Mouse (Mus musculus): Measurements from ENCODE around the gene Klrb1c. TPM values are rescaled to one million over a fixed set of nuclear protein-coding genes. Genes with fewer than 3 reads are reported as not detected.

Klrb1c gene
- polyA plus RNA-seq, 1 experiment: 1.8 TPM

DNA sequence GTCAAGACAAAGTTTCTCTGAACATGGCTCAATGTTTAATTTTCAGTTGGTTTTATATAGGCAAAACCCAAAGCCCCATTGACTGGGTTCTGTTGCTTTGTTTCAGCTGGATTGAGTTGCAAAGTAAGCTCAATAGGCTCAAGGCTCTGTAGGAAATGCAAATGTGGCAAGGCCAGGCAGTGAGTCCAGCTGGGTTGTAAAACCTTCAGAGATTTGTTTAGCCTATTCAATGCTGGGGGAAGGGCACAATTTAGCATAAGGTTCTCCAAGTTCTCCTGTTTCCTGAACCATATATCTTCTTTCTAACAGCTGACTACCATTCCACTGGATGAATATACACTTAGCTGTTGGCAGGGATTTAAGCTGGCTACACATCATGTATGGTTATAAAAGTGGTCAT lies 54.1 kb downstream of the Klrb1c start:
- no peaks in the 10 kb centered on the region; the same call in 1 of the 2 replicates for H3K4me1 ChIP-seq (ENCODE audit: control insufficient read depth, insufficient read depth, low read length)
- TF ChIP-seq CTCF (IDR thresholded peaks at IDR 0.05; ENCODE audit: insufficient read depth, low read length): no peak
- no peak for TF ChIP-seq POLR2A (IDR thresholded peaks at IDR 0.05; ENCODE audit: borderline replicate concordance, extremely low read depth, low read depth, low read length)
- no peak overlapping the region for H3K4me3 ChIP-seq (replicated peaks; ENCODE audit: extremely low read depth, low read depth, low read length)
- no peak for DNase-seq

DNA sequence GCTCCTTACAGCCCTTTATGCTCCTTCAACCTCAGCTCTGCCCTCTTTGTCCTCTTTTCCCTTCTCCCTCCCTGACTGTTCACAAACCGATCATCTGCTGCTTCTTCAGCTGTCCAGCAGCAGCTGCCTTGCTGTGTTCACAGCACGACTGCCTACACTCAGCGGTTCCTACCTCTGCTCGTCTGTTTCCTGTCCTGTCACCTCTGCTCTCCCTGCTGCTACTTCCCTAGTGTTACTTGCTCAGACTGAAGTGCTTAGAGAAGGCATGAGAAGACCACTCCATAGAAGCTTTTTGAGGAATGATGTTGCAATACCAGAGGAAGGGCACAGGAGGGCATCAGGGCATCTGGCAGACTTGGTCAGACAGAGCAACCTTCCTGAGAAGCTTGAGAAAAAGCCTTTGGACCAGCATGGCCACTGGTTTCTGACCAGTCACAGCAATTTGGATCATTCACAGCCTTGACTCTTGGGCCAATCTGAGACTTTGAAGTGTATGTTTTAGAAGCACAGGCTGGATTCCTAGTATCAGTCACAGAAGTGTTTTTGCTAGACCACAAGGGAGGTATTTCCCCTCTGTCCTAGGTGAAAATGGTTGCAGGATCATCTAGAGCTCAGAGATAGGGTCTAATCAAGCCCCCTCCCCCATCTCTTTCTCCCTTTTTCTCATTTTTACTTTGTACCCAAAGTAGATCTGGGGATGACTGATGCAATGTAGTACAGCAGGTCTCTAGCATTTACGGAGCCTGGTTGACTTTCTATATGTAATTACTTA lies 54.9 kb downstream of the Klrb1c start:
- WGBS: 42% methylated on average over 5 of the region's 5 CpGs
- H3K4me1 ChIP-seq (ENCODE audit: control insufficient read depth, insufficient read depth, low read length): no peaks in the 10 kb centered on the region; the same call in 1 of the 2 replicates
- H3K4me3 ChIP-seq (replicated peaks; ENCODE audit: extremely low read depth, low read depth, low read length): no peak overlapping the region
- no peak for TF ChIP-seq POLR2A (IDR thresholded peaks at IDR 0.05; ENCODE audit: borderline replicate concordance, extremely low read depth, low read depth, low read length)
- TF ChIP-seq CTCF (IDR thresholded peaks at IDR 0.05; ENCODE audit: insufficient read depth, low read length): no peak
- DNase-seq: no peak

DNA sequence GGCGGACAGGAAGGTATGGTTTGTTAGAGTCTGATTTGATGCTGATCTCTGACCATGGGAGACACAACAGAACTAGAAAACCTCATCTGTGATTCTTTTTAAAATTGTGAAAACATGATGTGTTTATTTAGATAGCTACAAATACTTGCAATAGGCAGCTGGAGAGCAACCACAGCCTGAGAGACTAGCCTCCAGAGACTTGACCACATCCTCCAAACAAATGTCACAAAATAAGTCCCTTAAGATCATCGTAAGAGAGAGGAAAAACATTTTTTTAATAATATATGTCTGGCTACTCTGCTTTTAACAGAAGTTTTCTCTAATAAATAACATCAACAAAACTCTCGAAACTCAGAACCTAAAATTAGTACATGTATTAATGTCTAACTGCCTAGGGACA lies 57.0 kb downstream of the Klrb1c start:
- DNase-seq: no peak
- no peak overlapping the region for H3K4me3 ChIP-seq (replicated peaks; ENCODE audit: extremely low read depth, low read depth, low read length)
- TF ChIP-seq POLR2A (IDR thresholded peaks at IDR 0.05; ENCODE audit: borderline replicate concordance, extremely low read depth, low read depth, low read length) (no peak), CTCF (IDR thresholded peaks at IDR 0.05; ENCODE audit: insufficient read depth, low read length) (no peak)
- H3K4me1 ChIP-seq (ENCODE audit: control insufficient read depth, insufficient read depth, low read length): no peaks in the 10 kb centered on the region; the same call in 1 of the 2 replicates
- 74% methylated on average over 3 of the region's 3 CpGs for WGBS

Other genes starting within 250 kb of the Klrb1c start
- 2.8 and 5.1 TPM in 2 replicates for gene A2ml1, start 207.6 kb downstream of the Klrb1c start, polyA plus RNA-seq (2012; rRNA removed)
- 0.52 and 1.8 TPM in 2 replicates for gene Klrb1a, start 165.7 kb downstream of the Klrb1c start, polyA plus RNA-seq (2012; rRNA removed)
- gene Clec2h, start 126.8 kb downstream of the Klrb1c start, polyA plus RNA-seq (2012; rRNA removed): 0.17 TPM in 1 of 2 replicates, not detected in the other
- 0.22 TPM in 1 of 2 replicates, not detected in the other for gene Klrb1, start 66.2 kb downstream of the Klrb1c start, polyA plus RNA-seq (2012; rRNA removed)
- gene Gm44511, start 37.1 kb upstream of the Klrb1c start, polyA plus RNA-seq (2012; rRNA removed): 0.41 TPM in 1 of 2 replicates, not detected in the other
- gene Klrb1b, start 37.1 kb upstream of the Klrb1c start, polyA plus RNA-seq (2012; rRNA removed): 2.4 and 2.7 TPM in 2 replicates
- 0.79 and 1.6 TPM in 2 replicates for gene Clec2i, start 98.4 kb upstream of the Klrb1c start, polyA plus RNA-seq (2012; rRNA removed)
- 1.2 and 2.7 TPM in 2 replicates for gene BC035044, start 101.9 kb upstream of the Klrb1c start, polyA plus RNA-seq (2012; rRNA removed)
- gene Clec2g, start 145.2 kb upstream of the Klrb1c start, polyA plus RNA-seq (2012; rRNA removed): 0.70 TPM in 1 of 2 replicates, not detected in the other

Data from lung, adult 2 months (tissue).